ENCODE assay signal across 14 mouse cellular contexts in genomic region chr17:27250461-27250860, GRCm38 (mm10). TPM values are rescaled to one million over a fixed set of nuclear protein-coding genes. Genes with fewer than 3 reads are reported as not detected.
A peak's percentile ranks its signal among the peaks of the same experiment; 100 is the strongest.
DNase-seq lines count a peak whose midpoint lies in the region; ATAC-seq and TF ChIP-seq lines count a peak whose summit lies in the region.
"Had no signal": no experiment of that assay in that cellular context is flagged by ENCODE, and none has a peak within 500 bp of the region (broad histone marks: within the 10 kb centered on the region; RNA-seq: fewer than 3 reads in every experiment).

No protein-coding gene starts in this region.

- TF ChIP-seq CTCF in liver, embryonic 14.5 days (IDR thresholded peaks at IDR 0.05; ENCODE audit: low read depth) = peak; percentile 25; the same call in 1 of the 2 replicates
- TF ChIP-seq CTCF in CH12.LX (conservative IDR thresholded peaks at IDR 0.05 in 1 of 2, IDR thresholded peaks at IDR 0.05 in 1 of 2; ENCODE audit: low read depth in 2 of 2, low read length in 2 of 2) (peak in 1 of 2 experiments; percentile 17; a peak in 2 of 4 replicates), E14TG2a.4 (conservative IDR thresholded peaks at IDR 0.05; ENCODE audit: low read length) (no peak)
- TF ChIP-seq CTCF in thymus, adult 2 months (IDR thresholded peaks at IDR 0.05; ENCODE audit: borderline replicate concordance, control insufficient read depth, extremely low read depth, insufficient read depth, low read length, poor library complexity) = no peak

- TF ChIP-seq RAD21 in CH12.LX (IDR thresholded peaks at IDR 0.05; ENCODE audit: low read depth, low read length) = no peak

- no peaks in the 10 kb centered on the region for H3K79me2 ChIP-seq in CH12.LX (replicated peaks; ENCODE audit: control insufficient read depth, extremely low read depth, insufficient read depth, poor library complexity, severe bottlenecking)

- no peaks in the 10 kb centered on the region for H3K9me3 ChIP-seq in hindbrain, embryonic 12.5 days (replicated peaks)
- no peaks in the 10 kb centered on the region for H3K9me3 ChIP-seq in hindbrain, embryonic 10.5 days
- no peaks in the 10 kb centered on the region for H3K9me3 ChIP-seq in liver, embryonic 14.5 days (ENCODE audit: control insufficient read depth, low read length)
- H3K9me3 ChIP-seq in liver, embryonic 11.5 days (ENCODE audit: control insufficient read depth, low read length) = no peaks in the 10 kb centered on the region
- H3K9me3 ChIP-seq in CH12.LX (replicated peaks; ENCODE audit: low read length) (peaks cover 15% of the 10 kb centered on the region), E14TG2a.4 (ENCODE audit: low read length) (peaks cover 99% of the 10 kb centered on the region)
- H3K9me3 ChIP-seq: forebrain, embryonic 10.5 days; heart, embryonic 10.5 days; limb, embryonic 12.5 days had no signal

- peak overlapping the region; percentile 25 for H3K27ac ChIP-seq in hindbrain, embryonic 12.5 days
- no peak overlapping the region for H3K27ac ChIP-seq in hindbrain, embryonic 10.5 days
- H3K27ac ChIP-seq in liver, embryonic 14.5 days = no peak overlapping the region
- no peak overlapping the region for H3K27ac ChIP-seq in liver, embryonic 11.5 days (ENCODE audit: low read depth, low read length)
- no peak overlapping the region for H3K27ac ChIP-seq in CH12.LX (ENCODE audit: insufficient read depth, low read depth)
- no peak overlapping the region for H3K27ac ChIP-seq in thymus, adult 2 months (ENCODE audit: control insufficient read depth, insufficient read depth, low read length)
- H3K27ac ChIP-seq: forebrain, embryonic 10.5 days; heart, embryonic 10.5 days; limb, embryonic 12.5 days had no signal

- H3K4me1 ChIP-seq in hindbrain, embryonic 12.5 days = peaks cover 14% of the 10 kb centered on the region
- peaks cover 14% of the 10 kb centered on the region for H3K4me1 ChIP-seq in hindbrain, embryonic 10.5 days (replicated peaks)
- no peaks in the 10 kb centered on the region for H3K4me1 ChIP-seq in liver, embryonic 14.5 days (replicated peaks; ENCODE audit: control insufficient read depth in 2 of 2, insufficient read depth in 2 of 2, low read length in 1 of 2)
- no peaks in the 10 kb centered on the region for H3K4me1 ChIP-seq in liver, embryonic 11.5 days (replicated peaks; ENCODE audit: control insufficient read depth, insufficient read depth, low read length)
- H3K4me1 ChIP-seq in CH12.LX (ENCODE audit: control insufficient read depth in 1 of 2, insufficient read depth in 2 of 2) (no peaks in the 10 kb centered on the region), E14TG2a.4 (replicated peaks; ENCODE audit: low read depth, low read length) (no peaks in the 10 kb centered on the region)
- H3K4me1 ChIP-seq in thymus, adult 2 months (replicated peaks; ENCODE audit: control insufficient read depth, insufficient read depth, low read length) = no peaks in the 10 kb centered on the region

- H3K9ac ChIP-seq in hindbrain, embryonic 12.5 days = no peak overlapping the region
- H3K9ac ChIP-seq in liver, embryonic 14.5 days (replicated peaks) = no peak overlapping the region
- no peak overlapping the region for H3K9ac ChIP-seq in liver, embryonic 11.5 days (ENCODE audit: low read depth, low read length)
- no peak overlapping the region for H3K9ac ChIP-seq in CH12.LX (ENCODE audit: insufficient read depth, low read depth)
- H3K9ac ChIP-seq: limb, embryonic 12.5 days had no signal

- DNase-seq in hindbrain, embryonic 10.5 days (ENCODE audit: low spot score) = no peak
- DNase-seq in liver, embryonic 14.5 days (ENCODE audit: low read depth in 3 of 3, low spot score in 3 of 3) = no peak
- no peak for DNase-seq in liver, embryonic 11.5 days (ENCODE audit: low spot score)
- DNase-seq in CH12.LX (ENCODE audit: extremely low read depth) = no peak
- DNase-seq in thymus, adult 2 months = no peak
- DNase-seq: cerebellum, adult 8-10 months; layer of hippocampus, postnatal 36 days; lung, postnatal 4 days; spleen, adult 18-20 months had no signal

- no peak for TF ChIP-seq POLR2A in CH12.LX (IDR thresholded peaks at IDR 0.05; ENCODE audit: low read depth, low read length)
- no peak for TF ChIP-seq POLR2A in thymus, adult 2 months (IDR thresholded peaks at IDR 0.05; ENCODE audit: control insufficient read depth, extremely low read depth, insufficient read depth, low read length, poor library complexity)

- no peak for ATAC-seq in hindbrain, embryonic 12.5 days (ENCODE audit: low FRiP score)
- no peak for ATAC-seq in liver, embryonic 14.5 days (ENCODE audit: insufficient read depth)
- no peak for ATAC-seq in liver, embryonic 11.5 days (replicated peaks; ENCODE audit: low FRiP score)

- TF ChIP-seq EP300 in liver, embryonic 14.5 days (IDR thresholded peaks at IDR 0.05; ENCODE audit: low read depth) = no peak
- TF ChIP-seq EP300 in CH12.LX (IDR thresholded peaks at IDR 0.05; ENCODE audit: low read length) = no peak

- no peak overlapping the region for H3K4me2 ChIP-seq in hindbrain, embryonic 12.5 days (replicated peaks)
- no peak overlapping the region for H3K4me2 ChIP-seq in liver, embryonic 14.5 days (ENCODE audit: low read depth)
- H3K4me2 ChIP-seq in liver, embryonic 11.5 days = no peak overlapping the region
- no peak overlapping the region for H3K4me2 ChIP-seq in CH12.LX (ENCODE audit: insufficient read depth, low read depth, poor library complexity, severe bottlenecking)
- H3K4me2 ChIP-seq: limb, embryonic 12.5 days had no signal

- in situ Hi-C loops in CH12.LX (cut with MboI; ENCODE audit: low pct_ligation_motif_present, low pct_unique_long_range_greater_than_20kb, low sequenced_read_pairs) = no loop called here

- no peak overlapping the region for H3K4me3 ChIP-seq in hindbrain, embryonic 12.5 days
- no peak overlapping the region for H3K4me3 ChIP-seq in hindbrain, embryonic 10.5 days
- H3K4me3 ChIP-seq in liver, embryonic 14.5 days (ENCODE audit: insufficient read depth in 1 of 2, low read depth in 2 of 2, low read length in 2 of 2) = no peak overlapping the region
- no peak overlapping the region for H3K4me3 ChIP-seq in liver, embryonic 11.5 days (ENCODE audit: low read depth, low read length)
- no peak overlapping the region for H3K4me3 ChIP-seq in CH12.LX (replicated peaks in 1 of 3; ENCODE audit: low read depth in 2 of 3, low read length in 2 of 3, poor library complexity in 1 of 3)
- peak overlapping the region; percentile 35 for H3K4me3 ChIP-seq in E14TG2a.4 (replicated peaks; ENCODE audit: low read length)
- no peak overlapping the region for H3K4me3 ChIP-seq in thymus, adult 2 months (ENCODE audit: control insufficient read depth, insufficient read depth, low read length)
- H3K4me3 ChIP-seq: forebrain, embryonic 10.5 days; heart, embryonic 10.5 days; limb, embryonic 12.5 days had no signal

- H3K27me3 ChIP-seq in hindbrain, embryonic 12.5 days = no peaks in the 10 kb centered on the region
- 0 out of 2 replicates have a peak, but pooled peaks cover 4% of the 10 kb centered on the region for H3K27me3 ChIP-seq in hindbrain, embryonic 10.5 days (ENCODE audit: insufficient read depth, poor library complexity, severe bottlenecking)
- H3K27me3 ChIP-seq in liver, embryonic 14.5 days (ENCODE audit: control insufficient read depth, insufficient read depth, low read length) = no peaks in the 10 kb centered on the region
- H3K27me3 ChIP-seq in liver, embryonic 11.5 days (replicated peaks; ENCODE audit: control insufficient read depth, insufficient read depth, low read length) = no peaks in the 10 kb centered on the region
- peaks cover 37% of the 10 kb centered on the region for H3K27me3 ChIP-seq in CH12.LX (replicated peaks)
- H3K27me3 ChIP-seq in E14TG2a.4 (ENCODE audit: insufficient read depth, low read length) = peaks cover 2% of the 10 kb centered on the region; the same call in 1 of the 2 replicates
- H3K27me3 ChIP-seq in thymus, adult 2 months (ENCODE audit: control insufficient read depth, insufficient read depth, low read length) = no peaks in the 10 kb centered on the region

- dilution Hi-C loops in CH12.LX (cut with MboI; ENCODE audit: extremely low pct_ligation_motif_present, extremely low pct_unique_long_range_greater_than_20kb, low sequenced_read_pairs) = no loop called here

- WGBS in hindbrain, embryonic 12.5 days = 30% methylated on average over 4 of the region's 4 CpGs
- WGBS in hindbrain, embryonic 10.5 days = 25% methylated on average over 4 of the region's 4 CpGs
- WGBS in liver, embryonic 14.5 days (ENCODE audit: insufficient replicate concordance) = 18% methylated on average over 4 of the region's 4 CpGs
- WGBS in liver, embryonic 11.5 days = 21% methylated on average over 4 of the region's 4 CpGs
- 82% methylated on average over 4 of the region's 4 CpGs for WGBS in thymus, adult 2 months

- no peaks in the 10 kb centered on the region for H3K36me3 ChIP-seq in hindbrain, embryonic 12.5 days
- no peaks in the 10 kb centered on the region for H3K36me3 ChIP-seq in hindbrain, embryonic 10.5 days
- H3K36me3 ChIP-seq in liver, embryonic 14.5 days (replicated peaks; ENCODE audit: control insufficient read depth, insufficient read depth, low read depth) = no peaks in the 10 kb centered on the region
- H3K36me3 ChIP-seq in liver, embryonic 11.5 days (ENCODE audit: control insufficient read depth, insufficient read depth, low read length) = no peaks in the 10 kb centered on the region
- H3K36me3 ChIP-seq in CH12.LX (replicated peaks in 1 of 2; ENCODE audit: control insufficient read depth in 1 of 2, insufficient read depth in 1 of 2, low read length in 1 of 2) (no peaks in the 10 kb centered on the region), E14TG2a.4 (ENCODE audit: insufficient read depth, low read length) (0 out of 2 replicates have a peak, but pooled peaks cover 7% of the 10 kb centered on the region)
- no peaks in the 10 kb centered on the region for H3K36me3 ChIP-seq in thymus, adult 2 months (ENCODE audit: control insufficient read depth, insufficient read depth, low read length)
- H3K36me3 ChIP-seq: forebrain, embryonic 10.5 days; heart, embryonic 10.5 days; limb, embryonic 12.5 days had no signal

TF ChIP-seq in CH12.LX, 34 proteins besides CTCF, POLR2A, EP300 and RAD21:
- TF ChIP-seq CHD1 (IDR thresholded peaks at IDR 0.05; ENCODE audit: low read depth, low read length) = no peak
- TF ChIP-seq SMC3 (IDR thresholded peaks at IDR 0.05; ENCODE audit: low read depth, low read length) = peak; percentile 23; the same call in 1 of the 2 replicates

RNA-seq across cellular contexts. Expression of gene Lemd2, which starts 46.2 kb away (rescaled TPM):
- polyA plus RNA-seq in hindbrain, embryonic 12.5 days (2016; fragmentation: Nextera tagmentation; extraction: Ambion mirVana) = 32.9 and 38.2 TPM in 2 replicates
- polyA plus RNA-seq in hindbrain, embryonic 10.5 days (2016; fragmentation: Nextera tagmentation; extraction: Ambion mirVana) = 19.0 and 30.0 TPM in 2 replicates
- 15.5 and 16.4 TPM in 2 replicates for polyA plus RNA-seq in liver, embryonic 14.5 days (2012; rRNA removed)
- 3.1 and 3.7 TPM in 2 replicates for polyA plus RNA-seq in liver, embryonic 14.5 days (2014; fragmentation: Nextera tagmentation; extraction: Ambion mirVana)
- polyA plus RNA-seq in liver, embryonic 11.5 days (2014; fragmentation: Nextera tagmentation; extraction: Ambion mirVana) = 11.6 and 13.4 TPM in 2 replicates
- total RNA-seq in CH12.LX (2012; rRNA removed) (26.5 and 28.8 TPM in 2 replicates), CH12.LX (2014; rRNA removed) (15.1 and 15.5 TPM in 2 replicates)
- polyA plus RNA-seq in CH12.LX (2012; ENCODE audit: insufficient read length, low read depth) = 18.4 and 22.5 TPM in 2 replicates
- 188 and 190 TPM in 2 replicates for polyA plus RNA-seq in thymus, adult 2 months (2012; rRNA removed)
